In the genomic region with DNA sequence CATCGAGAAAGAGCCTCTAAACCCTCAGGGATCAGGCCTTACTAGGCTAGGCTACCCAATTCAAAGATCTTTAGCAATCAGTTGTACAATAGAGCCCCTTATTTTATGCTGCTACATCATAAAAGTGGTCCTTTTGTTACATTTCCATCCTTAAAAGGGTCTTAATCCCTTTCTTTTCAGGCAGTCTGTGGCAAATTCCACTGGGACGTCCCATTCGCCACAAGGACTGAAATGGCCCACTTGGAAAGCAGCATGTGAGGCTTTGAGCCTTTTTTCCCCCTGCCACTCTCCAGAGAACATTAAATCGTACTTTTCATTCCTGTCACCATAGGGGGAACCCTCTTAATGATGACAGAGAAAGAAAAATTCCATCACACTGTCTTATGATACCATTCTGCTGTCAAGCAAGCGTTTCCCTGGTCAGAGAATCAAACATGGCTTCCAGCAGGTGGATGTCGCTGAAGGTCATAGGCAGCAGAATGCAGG, we compare ENCODE assay signal across 22 mouse cellular contexts.
DNase-seq lines count a peak whose midpoint lies in the region; ATAC-seq and TF ChIP-seq lines count a peak whose summit lies in the region.
"Had no signal": no experiment of that assay in that cellular context is flagged by ENCODE, and none has a peak within 500 bp of the region (broad histone marks: within the 10 kb centered on the region; RNA-seq: fewer than 3 reads in every experiment).

No protein-coding gene starts in this region.

- DNase-seq in midbrain, embryonic 10.5 days (ENCODE audit: low spot score), result peak; percentile 25
- no peak for DNase-seq in midbrain, postnatal 0 days (ENCODE audit: low spot score)
- peak; percentile 42 for DNase-seq in embryo, embryonic 11 days
- DNase-seq in right cerebral cortex, adult 2 months (ENCODE audit: low spot score in 2 of 2), result no peak
- no peak for DNase-seq in spleen, postnatal 14 days (ENCODE audit: low spot score in 2 of 2)
- DNase-seq: adrenal gland, postnatal 36 days; cerebellum, adult 11 months; cerebellum, adult 9-11 months; gastrocnemius, postnatal 25 days; heart, adult 18-20 months; heart, postnatal 36 days; kidney, adult 18-20 months; kidney, postnatal 4 days; liver, embryonic 13.5 days; lung, adult 2 months; lung, postnatal 14 days; right cerebral cortex, postnatal 14 days; thymus, postnatal 14 days had no signal

- ATAC-seq in midbrain, postnatal 0 days (ENCODE audit: low FRiP score), result no peak
- peak; percentile 57; the same call in 1 of the 2 replicates for ATAC-seq in forebrain, embryonic 15.5 days (replicated peaks)
- peak; percentile 83 for ATAC-seq in midbrain, embryonic 15.5 days (replicated peaks)
- ATAC-seq: Patski had no signal

- H3K9ac ChIP-seq in midbrain, postnatal 0 days (replicated peaks; ENCODE audit: low read length, poor library complexity, severe bottlenecking), result no peak overlapping the region
- H3K9ac ChIP-seq in forebrain, embryonic 15.5 days (replicated peaks), result no peak overlapping the region
- no peak overlapping the region for H3K9ac ChIP-seq in midbrain, embryonic 15.5 days
- H3K9ac ChIP-seq: hindbrain, embryonic 13.5 days; liver, embryonic 13.5 days had no signal

- H3K4me1 ChIP-seq in midbrain, embryonic 10.5 days, result peaks cover 18% of the 10 kb centered on the region
- H3K4me1 ChIP-seq in midbrain, postnatal 0 days (ENCODE audit: insufficient read depth, low read length), result no peaks in the 10 kb centered on the region
- H3K4me1 ChIP-seq in forebrain, embryonic 15.5 days, result peaks cover 7% of the 10 kb centered on the region
- H3K4me1 ChIP-seq in midbrain, embryonic 15.5 days, result peaks cover 7% of the 10 kb centered on the region
- H3K4me1 ChIP-seq: hindbrain, embryonic 13.5 days; liver, embryonic 13.5 days had no signal

- no peaks in the 10 kb centered on the region for H3K36me3 ChIP-seq in midbrain, embryonic 10.5 days
- H3K36me3 ChIP-seq in midbrain, postnatal 0 days (ENCODE audit: insufficient read depth, low read length), result no peaks in the 10 kb centered on the region
- H3K36me3 ChIP-seq in forebrain, embryonic 15.5 days, result no peaks in the 10 kb centered on the region
- no peaks in the 10 kb centered on the region for H3K36me3 ChIP-seq in midbrain, embryonic 15.5 days (replicated peaks)
- H3K36me3 ChIP-seq: hindbrain, embryonic 13.5 days; liver, embryonic 13.5 days had no signal

- 29% methylated on average over 6 of the region's 6 CpGs for WGBS in midbrain, embryonic 10.5 days
- WGBS in midbrain, postnatal 0 days, result 17% methylated on average over 6 of the region's 6 CpGs
- 7% methylated on average over 6 of the region's 6 CpGs for WGBS in forebrain, embryonic 15.5 days
- WGBS in midbrain, embryonic 15.5 days, result 12% methylated on average over 6 of the region's 6 CpGs

- no peaks in the 10 kb centered on the region for H3K27me3 ChIP-seq in midbrain, embryonic 10.5 days (ENCODE audit: low read depth, poor library complexity, severe bottlenecking)
- H3K27me3 ChIP-seq in midbrain, postnatal 0 days (ENCODE audit: insufficient read depth, low read length), result no peaks in the 10 kb centered on the region
- H3K27me3 ChIP-seq in forebrain, embryonic 15.5 days, result no peaks in the 10 kb centered on the region
- no peaks in the 10 kb centered on the region for H3K27me3 ChIP-seq in midbrain, embryonic 15.5 days (replicated peaks)
- H3K27me3 ChIP-seq: hindbrain, embryonic 13.5 days; liver, embryonic 13.5 days had no signal

- H3K4me2 ChIP-seq in midbrain, postnatal 0 days (ENCODE audit: low read depth, low read length, poor library complexity, severe bottlenecking), result no peak overlapping the region
- no peak overlapping the region for H3K4me2 ChIP-seq in forebrain, embryonic 15.5 days (replicated peaks)
- no peak overlapping the region for H3K4me2 ChIP-seq in midbrain, embryonic 15.5 days
- H3K4me2 ChIP-seq: hindbrain, embryonic 13.5 days; liver, embryonic 13.5 days had no signal

- H3K9me3 ChIP-seq in midbrain, embryonic 10.5 days (replicated peaks), result no peaks in the 10 kb centered on the region
- no peaks in the 10 kb centered on the region for H3K9me3 ChIP-seq in midbrain, postnatal 0 days (ENCODE audit: low read length)
- no peaks in the 10 kb centered on the region for H3K9me3 ChIP-seq in forebrain, embryonic 15.5 days
- no peaks in the 10 kb centered on the region for H3K9me3 ChIP-seq in midbrain, embryonic 15.5 days
- H3K9me3 ChIP-seq: hindbrain, embryonic 13.5 days; liver, embryonic 13.5 days had no signal

- H3K4me3 ChIP-seq in midbrain, embryonic 10.5 days, result no peak overlapping the region; the same call in 1 of the 2 replicates
- no peak overlapping the region for H3K4me3 ChIP-seq in midbrain, postnatal 0 days (ENCODE audit: low read depth, low read length)
- H3K4me3 ChIP-seq in forebrain, embryonic 15.5 days, result no peak overlapping the region
- no peak overlapping the region for H3K4me3 ChIP-seq in midbrain, embryonic 15.5 days
- H3K4me3 ChIP-seq: hindbrain, embryonic 13.5 days; liver, embryonic 13.5 days had no signal

- TF ChIP-seq CTCF in midbrain, postnatal 0 days (IDR thresholded peaks at IDR 0.05), result no peak

- peak overlapping the region; percentile 69 for H3K27ac ChIP-seq in midbrain, embryonic 10.5 days (replicated peaks)
- H3K27ac ChIP-seq in midbrain, postnatal 0 days (ENCODE audit: low read depth, low read length), result no peak overlapping the region
- H3K27ac ChIP-seq in forebrain, embryonic 15.5 days (replicated peaks), result no peak overlapping the region
- H3K27ac ChIP-seq in midbrain, embryonic 15.5 days, result no peak overlapping the region
- H3K27ac ChIP-seq: hindbrain, embryonic 13.5 days; liver, embryonic 13.5 days had no signal

Comparison
In these comparisons a context has a peak if more than half of its experiments do, and no peak if none do; other contexts are left out.
1. DNase-seq: peak in midbrain, embryonic 10.5 days (single experiment) and embryo, embryonic 11 days (single experiment); none in midbrain, postnatal 0 days (single experiment), right cerebral cortex, adult 2 months (0 of 2) and spleen, postnatal 14 days (0 of 2).